Mouse (Mus musculus) kidney, adult 18-20 months (tissue): Measurements from ENCODE around the gene Atad2b.

ENCODE experiments used
- DNase-seq: peaks from one replicate; pipeline ENCODE4 v3.0.0; 2021

The Atad2b gene

DNA sequence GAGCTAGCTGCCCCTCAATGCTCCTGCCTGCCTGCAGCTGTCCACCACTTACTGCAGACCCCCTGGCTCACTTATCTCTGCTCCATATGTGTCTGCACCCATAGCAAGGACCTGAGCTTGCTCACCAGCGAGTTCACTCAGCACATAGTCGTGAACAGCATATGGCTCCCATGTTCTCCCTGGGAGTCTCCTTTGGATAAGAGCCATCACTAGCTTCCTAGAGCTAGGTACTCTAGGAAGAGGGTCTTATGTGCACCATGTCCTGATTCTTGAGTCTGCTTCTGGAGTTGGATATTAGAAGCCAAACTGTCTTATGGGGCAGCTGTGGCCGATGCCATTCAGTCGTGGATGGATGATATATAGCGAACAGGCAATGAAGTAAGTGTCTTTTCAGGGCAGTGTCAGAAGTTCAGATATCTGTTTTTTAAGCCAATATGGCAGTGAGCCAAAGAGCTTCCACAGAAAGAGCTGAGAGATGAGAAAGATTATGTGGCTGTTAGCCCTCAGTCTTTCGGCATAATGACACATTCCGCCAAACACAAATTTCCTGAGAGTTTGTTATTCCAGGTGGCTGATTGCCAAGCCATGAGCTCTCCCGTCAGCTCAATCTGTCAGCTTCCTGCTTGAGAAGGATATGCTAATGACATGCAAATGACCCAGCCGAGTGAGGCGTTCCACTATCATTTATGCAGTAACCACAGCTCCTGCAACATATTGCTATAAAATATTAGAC lies 170.8 kb downstream of the Atad2b start:
- peak; percentile 14 for DNase-seq

GRCm38 (mm10) chr12:5088639-5089038 lies 171.5 kb downstream of the Atad2b start:
- no peak for DNase-seq
